Mouse (Mus musculus) kidney, adult 2 months (tissue): ENCODE results near the gene Wnk3. TPM values are rescaled to one million over a fixed set of nuclear protein-coding genes. Genes with fewer than 3 reads are reported as not detected.
"Not testable (repeated sequence)": the region's sequence is repeated elsewhere in the genome, so short reads cannot be mapped to it uniquely, and the experiment has no call there.

Experiments
- DNase-seq: peaks from one replicate; pipeline ENCODE4 v3.0.0; 2021
- H3K27ac ChIP-seq: fragments of 200-500 bp; 2 replicates; pipeline ENCODE4 v1.5.1; 2012; ENCODE audit warnings: low read depth, low read length, control low read depth, inconsistent platforms; ENCODE audit not compliant: insufficient read depth
- H3K27me3 ChIP-seq: fragments of 200-500 bp; replicated peaks from 2 replicates; pipeline ENCODE4 v1.6.1; 2012; ENCODE audit warnings: mild to moderate bottlenecking, moderate library complexity, low read length, inconsistent platforms; ENCODE audit not compliant: control insufficient read depth, insufficient read depth
- H3K36me3 ChIP-seq: fragments of 200-500 bp; 2 replicates; pipeline ENCODE4 v1.6.1; 2012; ENCODE audit warnings: mild to moderate bottlenecking, moderate library complexity, low read length, inconsistent platforms; ENCODE audit not compliant: control insufficient read depth, insufficient read depth
- H3K4me1 ChIP-seq: fragments of 200-500 bp; 2 replicates; pipeline ENCODE4 v1.6.1; 2011; ENCODE audit warnings: low read length; ENCODE audit not compliant: control insufficient read depth, insufficient read depth
- H3K4me3 ChIP-seq: fragments of 200-500 bp; 2 replicates; pipeline ENCODE4 v1.5.1; 2011; ENCODE audit warnings: mild to moderate bottlenecking, low read depth, low read length, control low read depth; ENCODE audit not compliant: insufficient read depth
- CTCF ChIP-seq: fragments of 200-500 bp; conservative IDR thresholded peaks from 2 replicates; pipeline ENCODE4 v1.5.1; 2011; ENCODE audit warnings: low read depth, mild to moderate bottlenecking, control low read depth, low read length, moderate library complexity, mixed read lengths; ENCODE audit not compliant: insufficient read depth, insufficient read length
- POLR2A ChIP-seq: fragments of 200-500 bp; IDR thresholded peaks from one replicate; pipeline ENCODE4 v1.6.1; 2011; ENCODE audit warnings: low read depth, low read length, control low read depth
- WGBS: fragments of 180-500 bp; shearing (Covaris S2); methylation state at CpG from one replicate; pipeline ENCODE4 v1.1.7; 2018; 5-methylcytosine and 5-hydroxymethylcytosine counted together
- polyA plus RNA-seq: library from polyadenylated mRNA; depleted of rRNA; stranded (reverse); fragments of >200 nt; gene quantifications from 2 replicates; pipeline ENCODE4 v1.2.3, GENCODE M21; 2012; rRNA removed

The Wnk3 gene
- polyA plus RNA-seq, result 0.14 and 0.30 TPM in 2 replicates

DNA sequence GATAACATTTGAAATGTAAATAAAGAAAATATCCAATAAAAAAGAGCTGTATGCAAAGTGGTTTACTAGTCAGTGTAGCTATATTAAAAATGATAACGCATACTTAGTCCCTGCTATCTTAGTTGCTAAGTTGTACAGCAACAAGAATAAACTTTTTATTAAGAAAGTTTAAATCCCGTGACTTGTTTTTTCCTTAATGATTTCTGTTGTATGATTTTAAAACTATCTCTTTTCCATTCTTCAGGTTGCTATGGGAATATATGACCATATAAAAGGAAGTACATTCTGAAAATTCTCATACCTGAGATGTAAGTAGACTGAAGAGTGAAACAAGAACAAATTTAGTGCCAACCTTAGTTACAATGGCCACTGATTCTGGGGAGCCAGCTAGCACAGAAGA is at the start of gene Wnk3:
TSS of gene Wnk3 (plus strand) at position 301 of the 400 bp plus-strand sequence.
- Histone ChIP-seq H3K36me3 (no peaks in the 10 kb centered on the region), H3K4me3 (no peak within 1 kb of the TSS), H3K27ac (no peak within 1 kb of the TSS), H3K4me1 (no peaks in the 10 kb centered on the region), H3K27me3 (no peaks in the 10 kb centered on the region)
- WGBS, result 99% methylated on average over 2 of the region's 2 CpGs
- TF ChIP-seq POLR2A (no peak), CTCF (no peak)
- no peak for DNase-seq

DNA sequence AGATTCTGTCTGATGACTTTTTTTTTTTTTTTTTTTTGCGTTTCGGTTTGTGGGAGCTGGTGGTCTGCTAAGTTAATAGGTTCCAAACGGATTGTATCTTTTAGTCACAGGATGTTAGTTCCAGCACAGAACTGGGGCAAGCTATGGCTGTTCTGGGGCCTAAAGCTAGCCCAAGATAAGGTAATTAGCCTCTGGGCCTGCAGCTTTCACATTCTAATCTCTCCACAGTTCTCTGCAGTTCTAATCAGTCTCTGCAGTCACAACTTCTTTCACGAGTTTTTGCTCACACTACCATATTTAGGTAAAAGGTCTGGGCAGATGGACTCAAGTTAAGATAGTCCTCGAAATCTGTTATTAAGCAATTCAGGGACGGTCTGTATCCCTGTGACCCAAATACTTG is 39.5 kb upstream of the Wnk3 start:
- H3K27me3 ChIP-seq, result no peaks in the 10 kb centered on the region
- H3K4me3 ChIP-seq, result no peak overlapping the region
- H3K4me1 ChIP-seq, result no peaks in the 10 kb centered on the region
- no peaks in the 10 kb centered on the region for H3K36me3 ChIP-seq
- DNase-seq, result no peak
- WGBS, result 62% methylated on average over 6 of the region's 6 CpGs
- TF ChIP-seq CTCF, result no peak
- no peak for TF ChIP-seq POLR2A
- no peak overlapping the region for H3K27ac ChIP-seq

DNA sequence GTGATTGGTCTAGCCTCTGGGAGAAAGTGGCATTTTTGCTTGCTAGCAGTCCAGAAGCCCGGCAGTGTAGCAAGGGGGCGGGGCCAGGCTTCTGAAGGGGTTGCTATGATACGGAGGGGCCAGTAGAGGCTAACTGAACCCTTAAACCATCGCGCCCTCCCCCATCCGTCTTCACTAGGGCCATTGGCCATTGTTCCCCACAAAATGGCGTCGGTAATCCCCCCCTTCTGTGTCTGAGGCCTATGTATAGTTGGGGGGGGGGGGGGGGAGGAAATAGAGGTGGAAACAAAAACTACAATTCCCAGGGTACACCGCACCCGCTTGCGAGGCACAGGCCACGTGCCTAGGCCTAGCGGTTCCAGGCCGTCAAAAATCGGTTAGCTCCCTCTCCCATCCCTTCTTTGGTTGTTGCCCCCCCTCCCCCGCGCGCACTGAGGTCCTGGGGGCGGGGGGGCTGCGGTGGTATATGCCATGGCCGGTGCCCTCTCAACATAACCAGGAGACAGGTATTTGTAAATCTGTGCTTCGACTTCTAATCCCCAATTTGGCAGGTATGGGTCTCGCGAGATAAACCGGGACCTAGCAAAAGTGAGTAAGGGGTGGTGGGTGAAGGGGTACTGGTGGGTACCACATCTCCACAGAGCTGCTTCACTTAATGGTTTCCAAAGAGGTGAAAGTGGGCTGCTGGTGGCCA is 29.3 kb upstream of the Wnk3 start:
- Histone ChIP-seq H3K4me1 (no peaks in the 10 kb centered on the region), H3K4me3 (0 out of 2 replicates have a peak overlapping the region, but pooled peaks have one; percentile 83), H3K36me3 (no peaks in the 10 kb centered on the region), H3K27ac (no peak overlapping the region), H3K27me3 (no peaks in the 10 kb centered on the region)
- DNase-seq, result peak; percentile 10
- WGBS, result 5% methylated on average over 24 of the region's 25 CpGs
- TF ChIP-seq CTCF, result no peak
- TF ChIP-seq POLR2A, result no peak

DNA sequence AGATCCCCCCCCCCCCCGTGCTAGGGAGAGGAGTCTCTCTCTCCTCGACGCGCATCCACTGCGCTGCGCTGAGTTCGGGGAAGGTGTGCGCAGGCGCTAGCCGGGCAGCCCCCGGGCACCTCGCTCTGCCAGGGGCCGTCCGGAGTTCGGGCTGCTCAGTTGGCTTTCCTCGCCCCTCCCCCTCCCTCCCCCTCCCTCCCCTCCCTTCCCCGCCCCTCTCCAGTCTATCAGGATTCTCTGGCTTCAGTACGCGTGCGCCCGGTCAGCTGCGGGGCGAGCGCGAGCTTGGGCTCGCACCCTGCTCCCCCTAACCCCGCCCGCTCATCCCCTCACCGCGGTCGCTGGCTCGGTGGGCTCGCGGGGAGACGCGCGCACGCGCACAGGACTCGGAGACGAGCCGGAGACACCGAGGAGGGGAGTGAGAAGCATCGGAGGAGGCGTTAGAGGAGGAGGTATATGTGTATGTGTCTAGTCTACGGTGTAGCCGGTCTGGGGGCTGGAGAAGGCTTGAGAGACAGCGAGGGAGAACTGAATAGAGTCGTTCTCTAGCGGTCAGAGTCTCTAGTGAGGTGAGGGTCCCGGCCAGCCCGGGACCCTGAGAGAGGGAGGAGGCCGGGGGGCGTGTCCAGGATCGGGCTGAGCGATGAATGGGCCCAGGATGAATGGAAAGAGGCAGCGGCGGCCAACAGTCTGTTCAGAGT is 28.5 kb upstream of the Wnk3 start:
- no peaks in the 10 kb centered on the region for H3K27me3 ChIP-seq
- H3K36me3 ChIP-seq, result no peaks in the 10 kb centered on the region
- H3K4me1 ChIP-seq, result no peaks in the 10 kb centered on the region
- peak overlapping the region; percentile 83 for H3K4me3 ChIP-seq
- WGBS, result 1% methylated on average over 45 of the region's 58 CpGs
- peak; percentile 13 for DNase-seq
- H3K27ac ChIP-seq, result no peak overlapping the region
- TF ChIP-seq CTCF (no peak), POLR2A (no peak)

DNA sequence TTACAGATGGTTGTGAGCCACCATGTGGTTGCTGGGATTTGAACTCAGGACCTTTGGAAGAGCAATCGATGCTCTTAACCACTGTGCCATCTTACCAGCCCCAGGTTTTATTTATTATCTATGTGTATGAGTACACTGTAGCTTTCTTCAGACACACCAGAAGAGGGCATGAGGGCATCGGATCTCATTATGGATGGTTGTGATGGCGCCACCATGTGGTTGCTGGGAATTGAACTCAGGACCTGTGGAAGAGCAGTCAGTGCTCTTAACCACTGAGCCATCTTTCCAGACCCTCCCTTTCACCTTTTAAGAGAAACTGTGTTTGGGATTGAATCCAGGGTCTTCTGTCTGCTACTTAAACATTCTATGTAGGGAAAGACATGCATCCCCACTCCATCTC is 24.7 kb upstream of the Wnk3 start:
- 84% methylated on average over 3 of the region's 3 CpGs for WGBS
- not testable (repeated sequence) for H3K4me1 ChIP-seq, H3K36me3 ChIP-seq, DNase-seq, H3K27ac ChIP-seq, H3K27me3 ChIP-seq, H3K4me3 ChIP-seq
- 0 out of 2 replicates have a peak, but pooled peaks have one; percentile 13 for TF ChIP-seq CTCF

DNA sequence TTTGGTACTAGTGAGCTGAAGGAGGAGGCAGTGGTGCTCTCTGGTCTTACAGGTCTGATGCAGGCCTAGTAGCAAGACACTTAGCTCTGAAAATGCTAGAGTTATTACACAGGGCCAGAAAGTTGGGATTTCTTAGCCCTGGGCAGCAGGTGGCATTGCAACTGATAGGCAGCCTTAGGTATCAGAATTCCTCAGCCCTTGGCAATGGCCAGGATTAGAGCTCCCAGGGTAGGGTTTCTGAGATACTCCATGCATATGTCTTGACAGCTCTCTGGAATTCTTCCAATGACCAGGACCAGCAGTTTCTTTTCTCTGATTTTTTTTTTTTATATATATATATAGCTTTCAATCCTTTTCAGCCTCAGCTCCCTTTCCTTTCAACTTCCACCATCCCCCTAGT is 100.5 kb downstream of the Wnk3 start:
- H3K4me1 ChIP-seq, result no peaks in the 10 kb centered on the region
- no peaks in the 10 kb centered on the region for H3K27me3 ChIP-seq
- H3K4me3 ChIP-seq, result no peak overlapping the region
- no peak overlapping the region for H3K27ac ChIP-seq
- TF ChIP-seq CTCF (no peak), POLR2A (no peak)
- no peak for DNase-seq
- no peaks in the 10 kb centered on the region for H3K36me3 ChIP-seq

DNA sequence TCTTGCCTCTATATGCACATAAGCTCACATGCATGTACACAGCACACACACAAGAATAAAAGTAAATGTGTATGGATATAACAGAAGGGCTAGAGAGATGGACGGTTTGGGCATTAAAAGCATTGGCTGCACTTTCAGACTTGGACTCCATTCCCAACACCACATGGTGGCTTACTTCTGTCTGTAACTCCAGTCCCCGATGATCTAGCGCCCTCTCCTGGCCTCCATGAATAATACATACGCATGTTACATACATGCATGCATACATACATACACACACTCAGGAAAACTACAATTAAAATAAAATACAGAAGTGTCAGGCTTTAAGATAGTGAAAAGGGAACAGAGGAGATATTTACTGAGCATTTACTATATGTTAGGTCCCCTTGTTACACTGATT is 115.9 kb downstream of the Wnk3 start:
- 87% methylated on average over 4 of the region's 4 CpGs for WGBS

DNA sequence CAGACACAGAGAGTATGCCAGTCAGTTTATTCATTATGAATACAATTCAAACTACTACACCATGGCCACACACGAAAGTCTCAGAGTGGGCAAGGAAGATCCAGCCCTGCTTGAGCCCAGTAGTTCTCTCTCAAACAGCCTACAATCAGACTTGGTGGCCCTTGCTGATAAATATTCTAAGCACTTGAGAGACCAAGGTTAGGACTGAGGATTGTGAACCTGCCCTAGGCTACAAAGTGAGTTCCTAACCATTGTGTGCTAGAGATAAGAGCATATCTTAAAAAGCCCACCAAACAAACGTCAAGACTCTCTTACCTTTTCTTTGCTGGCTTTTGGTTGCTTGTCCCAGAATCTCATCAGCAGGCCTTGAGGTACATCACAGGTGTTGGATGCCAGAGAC is 135.7 kb downstream of the Wnk3 start:
- DNase-seq, result no peak
- TF ChIP-seq POLR2A (no peak), CTCF (no peak)
- no peaks in the 10 kb centered on the region for H3K4me1 ChIP-seq
- WGBS, result 94% methylated on average over 2 of the region's 2 CpGs
- H3K27ac ChIP-seq, result no peak overlapping the region
- H3K4me3 ChIP-seq, result no peak overlapping the region
- no peaks in the 10 kb centered on the region for H3K27me3 ChIP-seq
- no peaks in the 10 kb centered on the region for H3K36me3 ChIP-seq

More for the DNA sequence above, 115.9 kb downstream of the Wnk3 start:
- H3K36me3 ChIP-seq, result no peaks in the 10 kb centered on the region
- no peaks in the 10 kb centered on the region for H3K4me1 ChIP-seq
- DNase-seq, result no peak
- no peaks in the 10 kb centered on the region for H3K27me3 ChIP-seq
- TF ChIP-seq POLR2A (no peak), CTCF (0 out of 2 replicates have a peak, but pooled peaks have one; percentile 19)
- no peak overlapping the region for H3K4me3 ChIP-seq
- H3K27ac ChIP-seq, result no peak overlapping the region
